ENCODE assay signal across 8 mouse cellular contexts in the genomic region with DNA sequence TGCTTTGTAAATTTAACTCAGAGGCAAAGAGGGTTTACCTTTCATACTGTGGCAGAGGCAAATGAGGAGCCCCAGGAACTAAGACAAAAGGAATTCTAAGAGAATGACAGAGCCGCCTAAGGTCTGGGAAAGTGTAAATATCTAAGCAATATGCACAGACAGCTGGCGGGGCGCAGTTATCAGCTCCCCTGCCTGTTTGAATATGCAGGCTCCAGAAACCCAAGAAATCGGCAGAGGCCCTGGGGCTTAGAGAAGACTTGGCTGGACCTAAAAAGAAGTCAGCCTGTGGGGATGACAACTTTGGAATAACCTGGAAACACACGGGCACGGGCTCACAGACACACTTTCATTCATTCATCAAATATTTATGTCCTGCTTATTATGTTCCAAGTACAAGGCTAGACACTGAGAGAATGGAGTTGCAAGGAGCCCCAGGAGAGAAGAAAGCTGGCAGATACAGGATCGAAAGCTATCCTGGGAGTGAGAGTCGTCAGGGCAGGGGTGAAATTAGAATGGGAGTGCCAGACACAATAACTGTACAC.
A peak's percentile ranks its signal among the peaks of the same experiment; 100 is the strongest.
DNase-seq lines count a peak whose midpoint lies in the region; ATAC-seq and TF ChIP-seq lines count a peak whose summit lies in the region.

No protein-coding gene starts in this region.

- no peak for TF ChIP-seq CTCF in forebrain, postnatal 0 days (IDR thresholded peaks at IDR 0.05; ENCODE audit: low read depth)

- H3K4me2 ChIP-seq in forebrain, postnatal 0 days (ENCODE audit: low read depth), result peak overlapping the region; percentile 36; the same call in 1 of the 2 replicates
- H3K4me2 ChIP-seq in liver, embryonic 15.5 days, result peak overlapping the region; percentile 76

- H3K36me3 ChIP-seq in erythroblast, embryonic 14.5 days (ENCODE audit: control insufficient read depth), result no peaks in the 10 kb centered on the region
- H3K36me3 ChIP-seq in forebrain, postnatal 0 days (ENCODE audit: insufficient read depth), result no peaks in the 10 kb centered on the region
- H3K36me3 ChIP-seq in liver, embryonic 15.5 days (replicated peaks), result no peaks in the 10 kb centered on the region

- WGBS in forebrain, postnatal 0 days, result 4% methylated on average over 8 of the region's 8 CpGs
- 5% methylated on average over 8 of the region's 8 CpGs for WGBS in liver, embryonic 15.5 days (ENCODE audit: insufficient replicate concordance)

- H3K4me1 ChIP-seq in erythroblast, embryonic 14.5 days (ENCODE audit: control insufficient read depth), result peaks cover 28% of the 10 kb centered on the region
- peaks cover 27% of the 10 kb centered on the region for H3K4me1 ChIP-seq in forebrain, postnatal 0 days (ENCODE audit: insufficient read depth)
- peaks cover 32% of the 10 kb centered on the region for H3K4me1 ChIP-seq in liver, embryonic 15.5 days (replicated peaks)

- ATAC-seq in erythroblast, adult 5-6 weeks (replicated peaks; ENCODE audit: low FRiP score, poor library complexity, severe bottlenecking), result no peak
- ATAC-seq in forebrain, postnatal 0 days, result no peak
- peak; percentile 32; the same call in 1 of the 2 replicates for ATAC-seq in liver, embryonic 15.5 days (ENCODE audit: insufficient read depth)
- no peak for ATAC-seq in inflammation-experienced regulatory T-cells, adult 6 months
- no peak for ATAC-seq in granulocyte monocyte progenitor cell, adult 5-6 weeks (replicated peaks; ENCODE audit: poor library complexity, severe bottlenecking)

- peak overlapping the region; percentile 62 for H3K4me3 ChIP-seq in erythroblast, embryonic 14.5 days (replicated peaks)
- H3K4me3 ChIP-seq in forebrain, postnatal 0 days (ENCODE audit: low read depth, low read length), result no peak overlapping the region
- peak overlapping the region; percentile 50 for H3K4me3 ChIP-seq in liver, embryonic 15.5 days (replicated peaks)

- H3K27ac ChIP-seq in forebrain, postnatal 0 days (ENCODE audit: low read depth, low read length), result peak overlapping the region; percentile 62
- peak overlapping the region; percentile 51; the same call in 1 of the 2 replicates for H3K27ac ChIP-seq in liver, embryonic 15.5 days (replicated peaks)

- DNase-seq in R1 (ENCODE audit: low read depth, low spot score), result peak; percentile 15
- no peak for DNase-seq in forebrain, postnatal 0 days
- no peak for DNase-seq in right cerebral cortex, postnatal 14 days

- H3K9ac ChIP-seq in forebrain, postnatal 0 days, result no peak overlapping the region
- H3K9ac ChIP-seq in liver, embryonic 15.5 days, result no peak overlapping the region

- no peaks in the 10 kb centered on the region for H3K27me3 ChIP-seq in erythroblast, embryonic 14.5 days (ENCODE audit: control insufficient read depth)
- no peaks in the 10 kb centered on the region for H3K27me3 ChIP-seq in forebrain, postnatal 0 days (ENCODE audit: insufficient read depth, low read length)
- no peaks in the 10 kb centered on the region; the same call in 1 of the 2 replicates for H3K27me3 ChIP-seq in liver, embryonic 15.5 days

- no peaks in the 10 kb centered on the region for H3K9me3 ChIP-seq in erythroblast, embryonic 14.5 days (ENCODE audit: control insufficient read depth, low read length)
- H3K9me3 ChIP-seq in forebrain, postnatal 0 days (ENCODE audit: low read length), result no peaks in the 10 kb centered on the region
- no peaks in the 10 kb centered on the region for H3K9me3 ChIP-seq in liver, embryonic 15.5 days (replicated peaks)
